Mouse (Mus musculus) ES-CJ7 (cell line): Measurements from ENCODE around the gene Uba7.

Experiments
- DNase-seq: peaks from one replicate; pipeline ENCODE4 v3.0.0; 2011; ENCODE audit warnings: low read depth, low spot score

The Uba7 gene

GRCm38 (mm10) chr9:107993013-107993412 is 17.7 kb downstream of the Uba7 start:
- DNase-seq: no peak

GRCm38 (mm10) chr9:107994464-107994863 is 19.2 kb downstream of the Uba7 start:
- DNase-seq: no peak

GRCm38 (mm10) chr9:107995513-107995912 is 20.2 kb downstream of the Uba7 start:
- DNase-seq: no peak

GRCm38 (mm10) chr9:107996049-107996448 is 20.7 kb downstream of the Uba7 start, which contains the start of gene Gm20662:
Gene Gm20662, plus strand, starts transcription at chr9:107996349.
- no peak for DNase-seq

- DNase-seq: peak; percentile 100
These were observed 26.8 kb downstream of the Uba7 start, which contains the start of gene Ip6k1 for GRCm38 (mm10) chr9:108001922-108002770. Gene Ip6k1, plus strand, starts transcription at chr9:108002501.

- no peak for DNase-seq
These were observed 27.6 kb downstream of the Uba7 start for GRCm38 (mm10) chr9:108002778-108003530.

GRCm38 (mm10) chr9:108003531-108003890 is 28.2 kb downstream of the Uba7 start:
- no peak for DNase-seq

GRCm38 (mm10) chr9:108008041-108008440 is 32.7 kb downstream of the Uba7 start:
- peak; percentile 63 for DNase-seq

- DNase-seq: no peak
These were observed 35.1 kb downstream of the Uba7 start for GRCm38 (mm10) chr9:108010385-108010784.

- DNase-seq: peak; percentile 60
These were observed 38.3 kb downstream of the Uba7 start for GRCm38 (mm10) chr9:108013577-108013976.

- DNase-seq: no peak
These were observed 41.8 kb downstream of the Uba7 start for GRCm38 (mm10) chr9:108017127-108017526.

GRCm38 (mm10) chr9:108020741-108021140 is 45.4 kb downstream of the Uba7 start:
- DNase-seq: no peak

- DNase-seq: no peak
These were observed 47.9 kb downstream of the Uba7 start for GRCm38 (mm10) chr9:108023216-108023615.

GRCm38 (mm10) chr9:108026584-108026983 is 51.3 kb downstream of the Uba7 start:
- no peak for DNase-seq

- DNase-seq: peak; percentile 34
These were observed 52.6 kb downstream of the Uba7 start for GRCm38 (mm10) chr9:108027867-108028266.

- peak; percentile 79 for DNase-seq
These were observed 56.8 kb downstream of the Uba7 start for GRCm38 (mm10) chr9:108032126-108032525.
